Mouse (Mus musculus) cerebellum, adult (tissue): Measurements from ENCODE around the gene Srrt.
A peak's percentile ranks its signal among the peaks of the same experiment; 100 is the strongest.

Experiments
- ATAC-seq: cut with Nextera tagmentation; 2 replicates; pipeline ENCODE4 v1.9.2; 2017; ENCODE audit warnings: mild to moderate bottlenecking, moderate library complexity, mixed read lengths; ENCODE audit not compliant: insufficient number of reproducible peaks, low FRiP score, low TSS enrichment

Srrt gene

GRCm38 (mm10) chr5:137307071-137307912 is at the start of gene Srrt:
TSS of gene Srrt (minus strand) at chr5:137307674.
- ATAC-seq = peak; percentile 80; the same call in 1 of the 2 replicates

- ATAC-seq = no peak
Measured at GRCm38 (mm10) chr5:137354091-137354490, 46.6 kb upstream of the Srrt start.

- ATAC-seq = no peak
Measured at GRCm38 (mm10) chr5:137352011-137352975, 44.8 kb upstream of the Srrt start.

GRCm38 (mm10) chr5:137351394-137351793 is 43.9 kb upstream of the Srrt start:
- ATAC-seq = no peak

- ATAC-seq = no peak
Measured at GRCm38 (mm10) chr5:137351058-137351380, 43.5 kb upstream of the Srrt start.

- no peak for ATAC-seq
Measured at GRCm38 (mm10) chr5:137350205-137351057, 43.0 kb upstream of the Srrt start.

GRCm38 (mm10) chr5:137349384-137350204 is 42.1 kb upstream of the Srrt start, which contains the start of gene Ephb4:
TSS of gene Ephb4 (plus strand) at chr5:137350109.
- no peak for ATAC-seq

GRCm38 (mm10) chr5:137348482-137349383 is 41.3 kb upstream of the Srrt start:
- no peak for ATAC-seq

GRCm38 (mm10) chr5:137347856-137348255 is 40.4 kb upstream of the Srrt start:
- no peak for ATAC-seq

- ATAC-seq = no peak
Measured at GRCm38 (mm10) chr5:137346983-137347382, 39.5 kb upstream of the Srrt start.

GRCm38 (mm10) chr5:137346388-137346787 is 38.9 kb upstream of the Srrt start:
- ATAC-seq = no peak

- ATAC-seq = no peak
Measured at GRCm38 (mm10) chr5:137345821-137346220, 38.3 kb upstream of the Srrt start.

- ATAC-seq = no peak
Measured at GRCm38 (mm10) chr5:137343869-137344268, 36.4 kb upstream of the Srrt start.

- ATAC-seq = no peak
Measured at GRCm38 (mm10) chr5:137343412-137343811, 35.9 kb upstream of the Srrt start.

GRCm38 (mm10) chr5:137342407-137343012 is 35.0 kb upstream of the Srrt start:
- no peak for ATAC-seq

- no peak for ATAC-seq
Measured at GRCm38 (mm10) chr5:137340222-137340621, 32.7 kb upstream of the Srrt start.

- ATAC-seq = 0 out of 2 replicates have a peak, but pooled peaks have one; percentile 6
Measured at GRCm38 (mm10) chr5:137339290-137339979, 32.0 kb upstream of the Srrt start.
